Mouse (Mus musculus) megakaryocyte, embryonic 14.5 days (primary cell): ENCODE measurements around the gene Cadps2.

ENCODE experiments used
- FLI1 ChIP-seq: IDR thresholded peaks from 2 replicates; pipeline ENCODE4 v1.6.1; 2012; ENCODE audit warnings: low read length, inconsistent platforms, mixed read lengths
- GATA1 ChIP-seq: IDR thresholded peaks from 3 replicates; pipeline ENCODE4 v1.6.1; 2012; ENCODE audit warnings: mixed read lengths, low read length, inconsistent platforms, borderline replicate concordance

DNA sequence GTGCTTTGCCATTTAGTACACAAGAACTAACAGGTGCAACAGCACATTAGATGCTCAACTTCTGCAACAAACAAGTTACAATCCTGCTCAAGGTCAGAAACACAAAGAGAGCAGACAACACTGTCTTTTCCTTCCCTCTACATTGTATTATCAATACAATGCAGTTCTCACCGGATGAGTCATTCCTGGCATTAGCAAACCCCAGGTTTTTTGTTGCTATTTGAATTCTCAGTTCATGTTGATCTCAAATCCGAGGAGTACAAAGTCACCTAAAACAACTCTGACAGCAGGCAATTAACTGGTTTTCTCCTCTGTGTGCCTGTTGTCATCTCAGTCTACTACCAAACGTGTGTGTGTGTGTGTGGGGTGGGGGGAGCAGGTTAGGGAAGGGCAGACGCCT is 483.1 kb downstream of the Cadps2 start:
- no peak for TF ChIP-seq GATA1
- no peak for TF ChIP-seq FLI1
